Comparison of ENCODE assay signal across 32 mouse cellular contexts in genomic region chr6:83024421-83024820, GRCm38 (mm10). TPM values are rescaled to one million over a fixed set of nuclear protein-coding genes. Genes with fewer than 3 reads are reported as not detected.
A peak's percentile ranks its signal among the peaks of the same experiment; 100 is the strongest.
DNase-seq lines count a peak whose midpoint lies in the region; ATAC-seq and TF ChIP-seq lines count a peak whose summit lies in the region.
"Had no signal": no experiment of that assay in that cellular context is flagged by ENCODE, and none has a peak within 500 bp of the region (broad histone marks: within the 10 kb centered on the region; RNA-seq: fewer than 3 reads in every experiment).

No protein-coding gene starts in this region.

- H3K79me3 ChIP-seq in C2C12 (ENCODE audit: low read depth): peaks cover 1% of the 10 kb centered on the region

- TF ChIP-seq POLR2A in embryonic fibroblast, embryonic 13.5 days (IDR thresholded peaks at IDR 0.05; ENCODE audit: low read depth, low read length): no peak; the same call in 1 of the 2 replicates

- ATAC-seq in liver, embryonic 12.5 days: no peak
- ATAC-seq in liver, embryonic 11.5 days (replicated peaks; ENCODE audit: low FRiP score): no peak
- no peak for ATAC-seq in liver, postnatal 0 days
- ATAC-seq: forebrain, embryonic 13.5 days; hindbrain, postnatal 0 days; intestine, embryonic 15.5 days; lung, postnatal 0 days; midbrain, embryonic 16.5 days had no signal

- TF ChIP-seq CTCF in C2C12 (IDR thresholded peaks at IDR 0.05; ENCODE audit: control insufficient read depth, insufficient read depth, insufficient read length): no peak
- TF ChIP-seq CTCF in embryonic fibroblast, embryonic 13.5 days (IDR thresholded peaks at IDR 0.05; ENCODE audit: borderline replicate concordance, insufficient read depth, low read length): no peak
- TF ChIP-seq CTCF in liver, postnatal 0 days (IDR thresholded peaks at IDR 0.05; ENCODE audit: low read depth): no peak

- H3K9ac ChIP-seq in liver, embryonic 12.5 days: no peak overlapping the region; the same call in 1 of the 2 replicates
- no peak overlapping the region for H3K9ac ChIP-seq in liver, embryonic 11.5 days (ENCODE audit: low read depth, low read length)
- H3K9ac ChIP-seq in liver, postnatal 0 days (replicated peaks): no peak overlapping the region
- H3K9ac ChIP-seq: embryonic facial prominence, embryonic 15.5 days; forebrain, embryonic 13.5 days; hindbrain, embryonic 12.5 days; intestine, embryonic 15.5 days; limb, embryonic 12.5 days; neural tube, embryonic 12.5 days had no signal

- peaks cover 1% of the 10 kb centered on the region; the same call in 1 of the 2 replicates for H3K36me3 ChIP-seq in liver, embryonic 12.5 days
- no peaks in the 10 kb centered on the region for H3K36me3 ChIP-seq in liver, embryonic 11.5 days (ENCODE audit: control insufficient read depth, insufficient read depth, low read length)
- H3K36me3 ChIP-seq in C2C12 (ENCODE audit: control insufficient read depth, insufficient read depth): peaks cover 5% of the 10 kb centered on the region
- no peaks in the 10 kb centered on the region for H3K36me3 ChIP-seq in liver, postnatal 0 days (replicated peaks; ENCODE audit: insufficient read depth, low read length)
- H3K36me3 ChIP-seq in midbrain, embryonic 10.5 days: no peaks in the 10 kb centered on the region
- H3K36me3 ChIP-seq: embryonic facial prominence, embryonic 10.5 days; embryonic facial prominence, embryonic 15.5 days; hindbrain, embryonic 12.5 days; intestine, embryonic 15.5 days; limb, embryonic 12.5 days; neural tube, embryonic 12.5 days had no signal

- H3K4me1 ChIP-seq in liver, embryonic 12.5 days: peaks cover 80% of the 10 kb centered on the region
- H3K4me1 ChIP-seq in liver, embryonic 11.5 days (replicated peaks; ENCODE audit: control insufficient read depth, insufficient read depth, low read length): peaks cover 36% of the 10 kb centered on the region
- peaks cover 36% of the 10 kb centered on the region for H3K4me1 ChIP-seq in embryonic fibroblast, embryonic 13.5 days (ENCODE audit: control insufficient read depth, insufficient read depth, low read length)
- H3K4me1 ChIP-seq in liver, postnatal 0 days (ENCODE audit: insufficient read depth): peaks cover 53% of the 10 kb centered on the region
- H3K4me1 ChIP-seq in midbrain, embryonic 10.5 days: peaks cover under 1% of the 10 kb centered on the region; the same call in 1 of the 2 replicates
- H3K4me1 ChIP-seq: forebrain, embryonic 13.5 days; hindbrain, embryonic 12.5 days; intestine, embryonic 15.5 days; neural tube, embryonic 12.5 days had no signal

- H3K27me3 ChIP-seq in liver, embryonic 12.5 days (replicated peaks): no peaks in the 10 kb centered on the region
- 0 out of 2 replicates have a peak, but pooled peaks cover 5% of the 10 kb centered on the region for H3K27me3 ChIP-seq in liver, embryonic 11.5 days (replicated peaks; ENCODE audit: control insufficient read depth, insufficient read depth, low read length)
- no peaks in the 10 kb centered on the region for H3K27me3 ChIP-seq in C2C12 (ENCODE audit: control insufficient read depth, insufficient read depth, insufficient read length)
- 0 out of 2 replicates have a peak, but pooled peaks cover 3% of the 10 kb centered on the region for H3K27me3 ChIP-seq in liver, postnatal 0 days (ENCODE audit: insufficient read depth, low read length)
- H3K27me3 ChIP-seq in midbrain, embryonic 10.5 days (ENCODE audit: low read depth, poor library complexity, severe bottlenecking): peaks cover 24% of the 10 kb centered on the region
- H3K27me3 ChIP-seq: embryonic facial prominence, embryonic 15.5 days; intestine, embryonic 15.5 days had no signal

- peak overlapping the region; percentile 82 for H3K27ac ChIP-seq in liver, embryonic 12.5 days
- H3K27ac ChIP-seq in liver, embryonic 11.5 days (ENCODE audit: low read depth, low read length): no peak overlapping the region
- peak overlapping the region; percentile 95 for H3K27ac ChIP-seq in embryonic fibroblast, embryonic 13.5 days (ENCODE audit: insufficient read depth, low read length)
- H3K27ac ChIP-seq in liver, postnatal 0 days (ENCODE audit: low read depth): peak overlapping the region; percentile 4; the same call in 1 of the 2 replicates
- no peak overlapping the region for H3K27ac ChIP-seq in midbrain, embryonic 10.5 days (replicated peaks)
- H3K27ac ChIP-seq: embryonic facial prominence, embryonic 10.5 days; embryonic facial prominence, embryonic 15.5 days; forebrain, embryonic 13.5 days; hindbrain, embryonic 12.5 days; hindbrain, postnatal 0 days; intestine, embryonic 15.5 days; limb, embryonic 12.5 days; macrophage; neural tube, embryonic 12.5 days; stomach, postnatal 0 days had no signal

- H3K79me2 ChIP-seq in C2C12 (ENCODE audit: control insufficient read depth, insufficient read depth): peaks cover 2% of the 10 kb centered on the region

- DNase-seq in liver, embryonic 11.5 days (ENCODE audit: low spot score): no peak
- no peak for DNase-seq in liver, postnatal 0 days
- DNase-seq in midbrain, embryonic 10.5 days (ENCODE audit: low spot score): no peak
- DNase-seq in cerebellum, postnatal 36 days: no peak
- DNase-seq: adrenal gland, postnatal 25 days; cerebellum, adult 11-12 months; cerebellum, postnatal 10 days; gastrocnemius, postnatal 10 days; heart, postnatal 36 days; kidney, adult 2 months; kidney, postnatal 10 days; lung, adult 18-20 months; right cerebral cortex, postnatal 4 days; thymus, postnatal 4 days had no signal

- no peak for TF ChIP-seq EP300 in liver, postnatal 0 days (IDR thresholded peaks at IDR 0.05; ENCODE audit: low read depth)

- no peak overlapping the region for H3K4me2 ChIP-seq in liver, embryonic 12.5 days
- no peak overlapping the region for H3K4me2 ChIP-seq in liver, embryonic 11.5 days
- no peak overlapping the region for H3K4me2 ChIP-seq in liver, postnatal 0 days (ENCODE audit: low read depth, low read length)
- H3K4me2 ChIP-seq: embryonic facial prominence, embryonic 15.5 days; forebrain, embryonic 13.5 days; heart, embryonic 11.5 days; hindbrain, embryonic 12.5 days; intestine, embryonic 15.5 days; limb, embryonic 12.5 days; midbrain, embryonic 11.5 days; neural tube, embryonic 12.5 days had no signal

- no peaks in the 10 kb centered on the region for H3K9me3 ChIP-seq in liver, embryonic 12.5 days (replicated peaks)
- no peaks in the 10 kb centered on the region for H3K9me3 ChIP-seq in liver, embryonic 11.5 days (ENCODE audit: control insufficient read depth, low read length)
- H3K9me3 ChIP-seq in liver, postnatal 0 days (ENCODE audit: low read length): no peaks in the 10 kb centered on the region
- no peaks in the 10 kb centered on the region for H3K9me3 ChIP-seq in midbrain, embryonic 10.5 days (replicated peaks)
- H3K9me3 ChIP-seq: embryonic facial prominence, embryonic 10.5 days; embryonic facial prominence, embryonic 15.5 days; forebrain, embryonic 13.5 days; G1E; hindbrain, embryonic 12.5 days; intestine, embryonic 15.5 days; limb, embryonic 12.5 days; neural tube, embryonic 12.5 days had no signal

- 44% methylated on average over 4 of the region's 4 CpGs for WGBS in liver, embryonic 12.5 days (ENCODE audit: insufficient replicate concordance)
- WGBS in liver, embryonic 11.5 days: 55% methylated on average over 4 of the region's 4 CpGs
- 55% methylated on average over 4 of the region's 4 CpGs for WGBS in liver, postnatal 0 days (ENCODE audit: insufficient replicate concordance)
- WGBS in midbrain, embryonic 10.5 days: 77% methylated on average over 4 of the region's 4 CpGs

- no peak overlapping the region for H3K4me3 ChIP-seq in liver, embryonic 12.5 days
- no peak overlapping the region for H3K4me3 ChIP-seq in liver, embryonic 11.5 days (ENCODE audit: low read depth, low read length)
- H3K4me3 ChIP-seq in C2C12 (ENCODE audit: insufficient read depth, poor library complexity, severe bottlenecking): no peak overlapping the region
- no peak overlapping the region for H3K4me3 ChIP-seq in embryonic fibroblast, embryonic 13.5 days (ENCODE audit: insufficient read depth, low read length)
- no peak overlapping the region for H3K4me3 ChIP-seq in liver, postnatal 0 days (ENCODE audit: low read depth, low read length)
- no peak overlapping the region for H3K4me3 ChIP-seq in midbrain, embryonic 10.5 days
- H3K4me3 ChIP-seq: embryonic facial prominence, embryonic 10.5 days; embryonic facial prominence, embryonic 15.5 days; forebrain, embryonic 13.5 days; hindbrain, embryonic 12.5 days; intestine, embryonic 15.5 days; limb, embryonic 12.5 days; neural tube, embryonic 12.5 days had no signal

- H3ac ChIP-seq in C2C12 (ENCODE audit: control insufficient read depth, insufficient read length, low read depth): peak overlapping the region; percentile 70

RNA-seq across cellular contexts. Expression of gene Dok1, which starts 8.8 kb away (rescaled TPM):
- 22.2 and 22.6 TPM in 2 replicates for polyA plus RNA-seq in liver, embryonic 12.5 days (2016; fragmentation: Nextera tagmentation; extraction: Ambion mirVana)
- polyA plus RNA-seq in liver, embryonic 11.5 days (2014; fragmentation: Nextera tagmentation; extraction: Ambion mirVana): 12.6 and 17.2 TPM in 2 replicates
- 80.8 TPM for polyA plus RNA-seq in C2C12 (2012; fragmentation: generic; extraction: Trizol)
- 37.9 and 56.4 TPM in 2 replicates for polyA plus RNA-seq in embryonic fibroblast, embryonic 13.5 days (2011; ENCODE audit: insufficient read length, low read depth, missing spikeins)
- 11.3 and 11.8 TPM in 2 replicates for polyA plus RNA-seq in liver, postnatal 0 days (2015; fragmentation: Nextera tagmentation; extraction: Ambion mirVana)
- 8.8 and 9.9 TPM in 2 replicates for polyA plus RNA-seq in midbrain, embryonic 10.5 days (2016; fragmentation: Nextera tagmentation; extraction: Ambion mirVana)

RNA-seq across cellular contexts. Expression of gene Loxl3, which starts 9.6 kb away (rescaled TPM):
- 3.1 and 3.2 TPM in 2 replicates for polyA plus RNA-seq in liver, embryonic 12.5 days (2016; fragmentation: Nextera tagmentation; extraction: Ambion mirVana)
- 5.0 and 6.2 TPM in 2 replicates for polyA plus RNA-seq in liver, embryonic 11.5 days (2014; fragmentation: Nextera tagmentation; extraction: Ambion mirVana)
- polyA plus RNA-seq in C2C12 (2012; fragmentation: generic; extraction: Trizol): 23.0 TPM
- 124 and 241 TPM in 2 replicates for polyA plus RNA-seq in embryonic fibroblast, embryonic 13.5 days (2011; ENCODE audit: insufficient read length, low read depth, missing spikeins)
- polyA plus RNA-seq in liver, postnatal 0 days (2015; fragmentation: Nextera tagmentation; extraction: Ambion mirVana): 1.2 and 1.7 TPM in 2 replicates
- polyA plus RNA-seq in midbrain, embryonic 10.5 days (2016; fragmentation: Nextera tagmentation; extraction: Ambion mirVana): 7.9 and 9.3 TPM in 2 replicates

RNA-seq across cellular contexts. Expression of gene Aup1, which starts 29.9 kb away (rescaled TPM):
- polyA plus RNA-seq in liver, embryonic 12.5 days (2016; fragmentation: Nextera tagmentation; extraction: Ambion mirVana): 215 and 233 TPM in 2 replicates
- polyA plus RNA-seq in liver, embryonic 11.5 days (2014; fragmentation: Nextera tagmentation; extraction: Ambion mirVana): 220 and 230 TPM in 2 replicates
- 166 TPM for polyA plus RNA-seq in C2C12 (2012; fragmentation: generic; extraction: Trizol)
- 129 and 133 TPM in 2 replicates for polyA plus RNA-seq in embryonic fibroblast, embryonic 13.5 days (2011; ENCODE audit: insufficient read length, low read depth, missing spikeins)
- 175 and 180 TPM in 2 replicates for polyA plus RNA-seq in liver, postnatal 0 days (2015; fragmentation: Nextera tagmentation; extraction: Ambion mirVana)
- polyA plus RNA-seq in midbrain, embryonic 10.5 days (2016; fragmentation: Nextera tagmentation; extraction: Ambion mirVana): 162 and 175 TPM in 2 replicates

RNA-seq across cellular contexts. Expression of gene Htra2, which starts 30.7 kb away (rescaled TPM):
- 147 and 154 TPM in 2 replicates for polyA plus RNA-seq in liver, embryonic 12.5 days (2016; fragmentation: Nextera tagmentation; extraction: Ambion mirVana)
- 102 and 103 TPM in 2 replicates for polyA plus RNA-seq in liver, embryonic 11.5 days (2014; fragmentation: Nextera tagmentation; extraction: Ambion mirVana)
- 119 TPM for polyA plus RNA-seq in C2C12 (2012; fragmentation: generic; extraction: Trizol)
- polyA plus RNA-seq in embryonic fibroblast, embryonic 13.5 days (2011; ENCODE audit: insufficient read length, low read depth, missing spikeins): 56.3 and 60.8 TPM in 2 replicates
- 33.8 and 34.7 TPM in 2 replicates for polyA plus RNA-seq in liver, postnatal 0 days (2015; fragmentation: Nextera tagmentation; extraction: Ambion mirVana)
- 79.7 and 82.7 TPM in 2 replicates for polyA plus RNA-seq in midbrain, embryonic 10.5 days (2016; fragmentation: Nextera tagmentation; extraction: Ambion mirVana)

RNA-seq across cellular contexts. Expression of gene Dqx1, which starts 33.2 kb away (rescaled TPM):
- polyA plus RNA-seq in liver, embryonic 12.5 days (2016; fragmentation: Nextera tagmentation; extraction: Ambion mirVana): 5.0 and 5.4 TPM in 2 replicates
- polyA plus RNA-seq in liver, embryonic 11.5 days (2014; fragmentation: Nextera tagmentation; extraction: Ambion mirVana): 6.1 and 6.2 TPM in 2 replicates
- 0.15 TPM for polyA plus RNA-seq in C2C12 (2012; fragmentation: generic; extraction: Trizol)
- 0.25 and 0.84 TPM in 2 replicates for polyA plus RNA-seq in embryonic fibroblast, embryonic 13.5 days (2011; ENCODE audit: insufficient read length, low read depth, missing spikeins)
- 7.5 and 8.2 TPM in 2 replicates for polyA plus RNA-seq in liver, postnatal 0 days (2015; fragmentation: Nextera tagmentation; extraction: Ambion mirVana)
- polyA plus RNA-seq in midbrain, embryonic 10.5 days (2016; fragmentation: Nextera tagmentation; extraction: Ambion mirVana): 1.8 and 2.0 TPM in 2 replicates

Comparison
In these comparisons a context has a peak if more than half of its experiments do, and no peak if none do; other contexts are left out.
1. H3K27ac ChIP-seq: peak in liver, embryonic 12.5 days (single experiment), embryonic fibroblast, embryonic 13.5 days (single experiment) and liver, postnatal 0 days (single experiment); none in liver, embryonic 11.5 days (single experiment) and midbrain, embryonic 10.5 days (single experiment).